Mouse (Mus musculus): ENCODE measurements around the gene Pdzrn3.

- TF ChIP-seq CTCF (IDR thresholded peaks at IDR 0.05; ENCODE audit: borderline replicate concordance, control insufficient read depth, extremely low read depth, insufficient read depth, low read length, poor library complexity) (no peak), POLR2A (IDR thresholded peaks at IDR 0.05; ENCODE audit: control insufficient read depth, extremely low read depth, insufficient read depth, low read length, poor library complexity) (no peak)
Measured at GRCm38 (mm10) chr6:101379546-101379945, 1.8 kb upstream of the Pdzrn3 start.
